Mouse (Mus musculus) E14TG2a.4 (cell line): ENCODE data around the gene Pnliprp2.
A peak's percentile ranks its signal among the peaks of the same experiment; 100 is the strongest.

Experiments
- H3K27me3 ChIP-seq: 2 replicates; pipeline ENCODE4 v1.6.1; 2014; ENCODE audit warnings: low read length, control low read depth; ENCODE audit not compliant: insufficient read depth
- H3K36me3 ChIP-seq: 2 replicates; pipeline ENCODE4 v1.6.1; 2014; ENCODE audit warnings: low read length, control low read depth; ENCODE audit not compliant: insufficient read depth
- H3K4me1 ChIP-seq: replicated peaks from 2 replicates; pipeline ENCODE4 v1.6.1; 2014; ENCODE audit warnings: low read depth, low read length, control low read depth
- H3K4me3 ChIP-seq: replicated peaks from 2 replicates; pipeline ENCODE4 v1.5.1; 2014; ENCODE audit warnings: mild to moderate bottlenecking, low read length
- H3K9me3 ChIP-seq: 2 replicates; pipeline ENCODE4 v1.6.1; 2014; ENCODE audit warnings: low read length, control low read depth
- CTCF ChIP-seq: conservative IDR thresholded peaks from 2 replicates; pipeline ENCODE4 v1.5.1; 2014; ENCODE audit warnings: low read length
- NANOG ChIP-seq: IDR thresholded peaks from 2 replicates; pipeline ENCODE4 v1.6.1; 2014; ENCODE audit warnings: borderline replicate concordance, low read length, mixed read lengths
- POU5F1 ChIP-seq: IDR thresholded peaks from 2 replicates; pipeline ENCODE4 v1.6.1; 2014; ENCODE audit warnings: low read length, borderline replicate concordance

The Pnliprp2 gene

GRCm38 (mm10) chr19:58742711-58743110 is 16.8 kb upstream of the Pnliprp2 start:
- H3K9me3 ChIP-seq = no peaks in the 10 kb centered on the region
- TF ChIP-seq NANOG (no peak), CTCF (no peak), POU5F1 (no peak)
- H3K27me3 ChIP-seq = no peaks in the 10 kb centered on the region
- H3K4me3 ChIP-seq = no peak overlapping the region
- H3K36me3 ChIP-seq = no peaks in the 10 kb centered on the region
- H3K4me1 ChIP-seq = no peaks in the 10 kb centered on the region

DNA sequence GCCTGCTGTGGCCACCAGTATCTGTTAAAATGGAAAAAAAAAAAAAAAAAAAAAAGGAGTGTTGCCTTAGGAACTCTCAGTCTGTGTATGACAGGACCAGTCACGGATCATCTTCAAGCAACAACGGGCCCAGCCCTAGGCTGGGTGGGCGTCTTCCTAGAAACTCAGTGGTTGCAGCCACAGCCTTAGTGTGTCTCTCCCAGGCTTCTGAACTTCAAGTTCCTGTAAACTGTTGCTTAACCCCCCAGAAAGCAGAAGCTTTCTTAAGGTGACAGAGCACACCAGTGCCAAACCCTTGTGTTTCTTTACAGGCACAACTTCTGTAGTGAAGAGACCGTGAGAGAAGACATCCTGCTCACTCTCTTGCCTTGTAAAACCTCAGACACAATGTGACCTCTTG is 15.8 kb upstream of the Pnliprp2 start:
- Histone ChIP-seq H3K9me3 (no peaks in the 10 kb centered on the region), H3K36me3 (no peaks in the 10 kb centered on the region), H3K4me3 (no peak overlapping the region), H3K4me1 (no peaks in the 10 kb centered on the region), H3K27me3 (no peaks in the 10 kb centered on the region)
- TF ChIP-seq POU5F1 (no peak), CTCF (no peak), NANOG (no peak)

DNA sequence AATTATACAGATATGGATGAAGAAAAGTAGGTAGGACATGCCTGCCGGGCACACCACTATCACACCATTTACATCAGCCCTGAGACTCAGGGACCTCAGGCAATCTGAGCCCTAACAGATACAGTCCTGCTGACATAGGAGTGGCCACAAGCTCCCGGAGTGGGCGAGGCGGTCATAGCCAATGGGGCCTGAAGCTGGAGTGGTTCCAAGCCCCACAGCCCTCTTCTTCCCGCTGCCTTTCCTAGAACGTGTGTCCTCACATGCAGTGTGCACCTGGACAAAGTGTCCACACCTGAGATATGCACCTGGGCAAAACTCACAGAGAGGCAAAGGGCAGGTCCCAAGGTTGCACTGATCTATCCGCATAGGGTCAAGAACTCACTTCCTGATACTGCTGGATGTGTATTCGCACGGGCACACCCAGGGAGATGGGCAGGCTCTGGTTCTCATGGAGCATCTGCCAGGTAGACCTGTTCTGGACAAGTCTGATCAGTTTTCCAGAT is 12.0 kb upstream of the Pnliprp2 start:
- Histone ChIP-seq H3K27me3 (no peaks in the 10 kb centered on the region), H3K9me3 (no peaks in the 10 kb centered on the region), H3K4me3 (no peak overlapping the region), H3K36me3 (no peaks in the 10 kb centered on the region), H3K4me1 (no peaks in the 10 kb centered on the region)
- TF ChIP-seq NANOG (no peak), POU5F1 (no peak), CTCF (no peak)

- Histone ChIP-seq H3K27me3 (no peaks in the 10 kb centered on the region), H3K4me3 (no peak overlapping the region), H3K36me3 (no peaks in the 10 kb centered on the region), H3K4me1 (no peaks in the 10 kb centered on the region), H3K9me3 (peaks cover 18% of the 10 kb centered on the region)
- no peak for TF ChIP-seq CTCF
Measured at GRCm38 (mm10) chr19:58750822-58751221, 8.7 kb upstream of the Pnliprp2 start.

GRCm38 (mm10) chr19:58751504-58751903 is 8.0 kb upstream of the Pnliprp2 start:
- TF ChIP-seq POU5F1 = no peak
- Histone ChIP-seq H3K4me1 (no peaks in the 10 kb centered on the region), H3K9me3 (peaks cover 25% of the 10 kb centered on the region), H3K27me3 (no peaks in the 10 kb centered on the region), H3K4me3 (no peak overlapping the region), H3K36me3 (no peaks in the 10 kb centered on the region)

DNA sequence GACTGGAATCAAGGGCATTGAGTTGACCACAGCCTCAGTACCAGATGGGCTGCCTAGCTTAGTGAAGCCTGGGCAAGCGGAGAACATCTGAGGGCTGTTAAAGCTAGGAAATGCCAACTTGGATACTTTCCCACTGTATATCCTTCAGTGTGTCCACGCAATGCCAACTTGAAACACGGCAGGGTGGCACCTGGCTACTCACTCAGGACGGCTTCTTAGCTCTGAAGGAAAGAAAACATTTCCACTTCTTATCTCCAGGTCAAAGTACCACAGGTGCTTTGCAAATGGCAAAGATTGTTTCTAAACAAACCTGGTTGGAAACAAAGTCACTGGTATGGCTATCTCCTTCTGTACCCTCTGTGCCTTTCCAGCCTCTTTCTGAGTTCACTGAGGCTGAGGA is 648 bp upstream of the Pnliprp2 start:
- Histone ChIP-seq H3K9me3 (peaks cover 37% of the 10 kb centered on the region), H3K27me3 (no peaks in the 10 kb centered on the region), H3K4me3 (no peak overlapping the region), H3K4me1 (peaks cover 14% of the 10 kb centered on the region), H3K36me3 (no peaks in the 10 kb centered on the region)
- no peak for TF ChIP-seq CTCF

GRCm38 (mm10) chr19:58762316-58762715 is 2.8 kb downstream of the Pnliprp2 start:
- Histone ChIP-seq H3K36me3 (no peaks in the 10 kb centered on the region), H3K9me3 (peaks cover 4% of the 10 kb centered on the region)
- TF ChIP-seq POU5F1 (no peak), CTCF (no peak), NANOG (no peak)

GRCm38 (mm10) chr19:58762848-58763541 is 3.5 kb downstream of the Pnliprp2 start:
- Histone ChIP-seq H3K36me3 (no peaks in the 10 kb centered on the region), H3K27me3 (no peaks in the 10 kb centered on the region), H3K4me3 (0 out of 2 replicates have a peak overlapping the region, but pooled peaks have one; percentile 20), H3K9me3 (no peaks in the 10 kb centered on the region), H3K4me1 (peaks cover 14% of the 10 kb centered on the region)
- TF ChIP-seq NANOG (no peak), POU5F1 (no peak), CTCF (peak; percentile 40)

More at GRCm38 (mm10) chr19:58762316-58762715, 2.8 kb downstream of the Pnliprp2 start:
- Histone ChIP-seq H3K4me3 (no peak overlapping the region), H3K27me3 (no peaks in the 10 kb centered on the region), H3K4me1 (peaks cover 14% of the 10 kb centered on the region)

DNA sequence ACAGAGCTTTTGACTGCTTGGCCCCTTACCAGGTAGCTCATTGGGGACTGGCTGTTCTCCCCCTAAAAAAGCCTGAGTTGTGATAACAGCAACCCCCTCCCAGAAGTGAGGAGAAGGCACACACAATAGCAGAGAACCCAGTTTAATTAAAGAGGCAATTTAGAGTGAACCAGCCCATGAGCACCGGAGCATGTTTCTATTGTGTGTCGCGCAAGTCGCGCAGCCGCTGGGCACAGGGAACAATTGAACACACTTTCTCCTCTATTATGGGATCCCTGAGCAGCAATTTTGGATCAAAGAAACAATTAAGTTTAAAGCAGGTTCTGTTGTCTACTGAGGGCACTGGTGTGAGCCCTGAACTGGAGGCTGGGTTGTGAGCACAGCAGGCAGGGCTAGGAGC is 7.8 kb downstream of the Pnliprp2 start:
- H3K36me3 ChIP-seq = no peaks in the 10 kb centered on the region
- no peaks in the 10 kb centered on the region for H3K9me3 ChIP-seq
- no peak for TF ChIP-seq POU5F1
- TF ChIP-seq CTCF = no peak
- no peak for TF ChIP-seq NANOG

GRCm38 (mm10) chr19:58776461-58776860 is 16.9 kb downstream of the Pnliprp2 start:
- Histone ChIP-seq H3K27me3 (peaks cover 8% of the 10 kb centered on the region), H3K36me3 (no peaks in the 10 kb centered on the region), H3K9me3 (no peaks in the 10 kb centered on the region), H3K4me1 (no peaks in the 10 kb centered on the region), H3K4me3 (no peak overlapping the region)
- TF ChIP-seq POU5F1 (no peak), CTCF (no peak), NANOG (no peak)

More for the DNA sequence above, 7.8 kb downstream of the Pnliprp2 start:
- peaks cover 12% of the 10 kb centered on the region for H3K27me3 ChIP-seq
- no peak overlapping the region for H3K4me3 ChIP-seq
- H3K4me1 ChIP-seq = peaks cover 8% of the 10 kb centered on the region
